Mouse (Mus musculus) right cerebral cortex, postnatal 25 days (tissue): Measurements from ENCODE around the gene Plpp1.

ENCODE experiments used
- DNase-seq: peaks from one replicate; pipeline ENCODE4 v3.0.0; 2022

Gene Plpp1

DNA sequence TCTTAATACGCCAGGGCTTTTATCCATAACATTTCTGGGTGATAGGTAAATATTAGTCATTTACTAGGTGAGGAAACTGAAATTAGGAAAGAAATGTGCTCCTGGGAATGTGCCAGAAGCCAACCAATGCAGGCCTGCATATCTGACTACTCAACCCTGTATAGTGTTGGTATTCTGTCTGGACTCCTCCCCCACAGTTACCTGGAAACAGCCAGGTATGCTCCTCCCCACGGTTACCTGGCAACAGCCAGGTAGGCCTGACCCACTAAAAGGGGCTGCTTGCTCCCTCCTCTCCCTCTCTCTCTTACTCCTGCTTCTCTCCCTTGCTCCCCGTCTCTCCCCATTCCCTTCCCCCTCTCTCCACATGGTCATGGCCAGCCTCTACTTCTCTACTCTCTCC lies 21.8 kb downstream of the Plpp1 start:
- DNase-seq, result no peak

DNA sequence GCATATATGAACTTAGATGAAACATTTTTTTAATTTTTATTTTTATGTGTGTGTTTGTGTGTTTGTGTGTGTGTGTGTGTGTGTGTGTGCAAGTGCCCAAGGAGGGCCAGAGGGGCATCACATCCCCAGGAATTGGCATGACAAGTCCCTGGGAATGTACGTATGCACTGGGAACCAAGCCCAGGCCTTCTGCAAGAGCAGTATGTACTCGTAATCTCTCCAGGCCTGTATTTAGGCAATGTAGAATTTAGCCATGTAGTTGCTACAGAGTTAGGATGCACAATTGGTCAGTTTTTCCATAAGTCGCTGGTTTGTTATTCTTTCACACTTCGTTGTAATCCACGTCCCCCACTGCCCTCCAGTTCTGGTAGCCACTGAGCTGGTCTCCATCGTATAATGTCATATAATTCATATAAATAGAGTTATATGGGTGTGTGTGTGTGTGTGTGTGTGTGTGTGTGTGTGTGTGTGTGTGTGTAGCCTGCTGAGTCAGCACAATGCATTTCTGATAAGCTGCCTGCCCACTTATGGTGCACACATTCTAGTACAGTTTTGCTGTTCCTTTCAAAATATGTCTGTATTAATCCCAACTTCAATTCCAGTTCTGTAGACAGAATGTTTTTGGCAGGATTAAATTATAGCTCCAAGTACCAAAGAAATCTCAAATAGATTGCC lies 22.8 kb downstream of the Plpp1 start:
- no peak for DNase-seq

DNA sequence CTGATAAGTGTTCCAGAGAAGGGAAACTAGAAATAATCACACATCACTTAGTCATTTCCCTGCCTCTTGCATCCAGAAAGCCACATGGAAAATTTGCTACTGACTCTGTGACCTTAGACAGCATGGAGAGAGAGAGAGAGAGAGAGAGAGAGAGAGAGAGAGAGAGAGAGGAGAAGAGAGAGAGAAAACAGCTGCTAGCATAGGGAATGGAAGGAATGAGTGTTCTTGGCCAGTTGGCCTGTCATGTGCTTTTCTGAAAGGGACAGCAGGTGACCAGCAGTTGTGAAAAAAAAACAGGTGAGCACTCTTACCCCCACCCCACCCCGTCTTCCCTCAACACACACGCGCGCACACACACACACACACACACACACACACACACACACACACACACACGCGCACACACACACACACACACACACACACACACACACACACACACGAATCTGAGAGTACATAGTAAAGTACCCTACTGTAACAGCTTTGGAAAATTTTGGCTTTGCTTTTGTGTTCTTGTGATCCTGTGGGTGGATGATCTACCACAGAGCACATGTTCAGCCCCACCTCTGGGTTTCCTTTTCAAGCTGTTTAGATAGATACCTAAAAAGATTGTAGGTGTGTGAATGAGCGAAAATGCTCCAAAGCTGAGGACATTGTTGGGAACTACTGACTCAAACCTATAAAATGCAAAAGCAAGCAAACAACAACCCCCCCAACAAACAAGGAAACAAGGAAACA lies 23.5 kb downstream of the Plpp1 start:
- DNase-seq, result no peak

DNA sequence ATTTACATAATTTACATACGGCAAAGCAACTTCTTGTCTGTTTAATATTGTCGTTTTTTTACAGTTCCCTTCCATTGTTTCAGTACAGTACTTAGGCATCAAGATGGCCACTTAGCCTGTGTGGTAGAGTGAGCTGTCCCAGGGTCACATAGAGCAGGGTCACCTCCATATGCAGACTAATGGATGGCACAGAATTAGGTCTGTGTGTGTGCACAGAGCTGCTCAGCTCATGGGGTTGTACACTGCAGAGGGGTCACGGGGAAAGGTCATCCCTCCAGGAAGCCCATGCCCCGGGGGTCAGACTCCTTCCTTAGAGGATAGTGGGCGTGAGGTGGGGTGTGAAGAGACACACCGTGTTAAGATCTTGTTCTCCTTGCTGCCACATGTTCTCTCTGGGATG lies 24.9 kb downstream of the Plpp1 start:
- no peak for DNase-seq

DNA sequence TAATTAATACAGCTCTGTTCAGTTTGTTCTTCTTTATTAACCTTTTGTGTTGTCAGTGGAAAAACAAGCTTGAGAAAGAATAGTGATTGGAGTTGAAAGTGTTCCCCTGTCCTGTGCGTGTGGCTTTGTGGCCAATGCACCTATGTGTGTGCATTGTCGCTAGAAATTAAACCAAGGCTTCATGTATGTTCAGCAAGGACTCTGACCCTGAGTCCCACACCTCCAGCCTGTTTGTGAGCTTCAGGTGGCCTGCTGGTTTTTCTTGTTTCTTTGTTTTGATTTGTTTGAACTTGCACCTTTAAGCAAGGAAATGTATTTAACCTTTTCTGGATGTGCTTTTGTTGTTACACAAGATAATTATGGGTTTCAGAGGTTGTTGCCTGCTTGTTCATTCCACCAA lies 29.0 kb downstream of the Plpp1 start:
- DNase-seq, result no peak

DNA sequence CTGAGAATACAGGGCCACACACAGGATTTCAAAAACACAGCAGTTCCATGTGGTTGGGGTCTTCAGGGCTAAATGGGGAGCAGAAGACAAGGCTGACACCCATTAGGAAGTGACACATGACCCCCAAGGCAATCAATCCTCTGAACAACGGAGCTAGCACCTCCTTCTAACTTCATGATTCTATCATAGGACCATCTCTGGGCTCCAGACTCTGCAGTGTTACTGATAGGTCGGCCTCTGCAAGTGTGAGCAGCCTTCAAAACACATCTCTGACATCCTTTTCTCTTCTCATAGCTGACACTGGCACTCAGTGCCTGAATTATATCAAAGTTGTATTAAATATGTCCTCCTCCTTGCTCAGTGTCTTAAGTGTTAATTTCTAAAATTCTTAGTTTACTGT lies 32.0 kb downstream of the Plpp1 start:
- no peak for DNase-seq

DNA sequence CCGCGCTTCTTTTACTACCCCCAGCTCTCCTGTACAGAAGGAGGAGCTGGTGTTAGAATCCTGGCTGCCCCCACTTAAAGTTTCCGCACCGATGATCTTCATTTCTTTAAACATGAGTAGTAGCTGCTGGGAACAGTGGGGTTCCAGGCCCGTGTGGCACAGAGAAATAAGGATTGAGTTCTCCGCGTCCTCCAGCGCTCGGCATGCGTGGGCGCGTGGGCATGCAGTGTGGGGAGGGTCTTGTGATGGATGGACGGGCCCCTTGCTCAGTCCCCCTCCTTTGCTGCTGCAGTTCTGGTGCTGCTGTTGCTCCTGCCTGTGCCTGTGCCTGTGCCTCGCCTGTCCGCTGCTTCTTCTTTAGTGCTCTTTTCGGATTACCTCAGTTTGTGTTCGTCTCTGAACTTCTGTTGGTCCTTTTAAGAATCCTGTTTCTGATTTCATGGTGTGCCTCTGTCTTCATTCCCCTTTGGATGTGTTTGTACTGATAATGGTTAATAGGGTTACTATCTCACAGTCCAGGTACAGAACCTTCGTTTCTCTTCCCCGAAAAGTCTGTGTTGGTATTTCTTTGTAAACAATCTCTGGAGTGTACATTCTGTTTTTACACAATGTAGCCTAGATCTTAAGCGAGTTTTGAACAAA lies 32.8 kb downstream of the Plpp1 start:
- DNase-seq, result no peak

DNA sequence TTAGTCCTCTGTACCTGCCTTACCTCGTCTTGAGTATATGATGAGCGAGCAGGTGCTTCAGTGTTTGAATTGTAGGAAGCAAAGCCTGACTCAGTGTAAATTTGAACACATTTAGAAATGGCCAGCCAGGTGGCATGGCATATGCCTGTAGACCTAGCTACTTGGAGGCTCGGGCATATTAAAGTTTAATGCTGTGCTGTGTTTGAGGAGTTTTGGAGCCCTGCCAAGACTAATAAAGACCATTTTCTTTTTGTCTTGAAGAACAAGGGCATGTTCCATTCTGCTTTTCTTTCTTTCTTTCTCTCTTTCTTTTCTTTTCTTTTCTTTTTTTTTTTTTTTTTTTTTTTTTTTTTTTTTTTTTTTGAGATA lies 33.3 kb downstream of the Plpp1 start:
- DNase-seq, result no peak

DNA sequence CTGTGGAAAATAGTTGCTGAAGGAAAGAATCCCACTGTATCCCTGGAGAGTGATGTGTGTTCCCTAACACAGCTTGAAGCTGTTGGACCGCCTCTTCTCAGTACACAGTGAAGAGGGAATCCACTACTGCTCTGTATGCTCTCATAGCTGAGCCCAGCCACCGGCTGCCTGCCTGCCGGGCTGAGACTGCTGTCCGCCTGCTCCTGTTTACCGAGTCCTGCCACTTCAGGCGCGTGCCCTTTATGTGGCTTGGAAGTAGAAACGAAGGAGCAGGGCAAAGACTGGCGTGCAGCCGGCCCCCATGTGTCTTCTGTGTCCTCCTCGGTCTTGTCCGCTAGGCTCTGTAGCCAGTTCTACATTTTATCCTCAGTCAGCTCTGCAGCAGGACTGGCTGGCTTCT lies 34.5 kb downstream of the Plpp1 start:
- no peak for DNase-seq

DNA sequence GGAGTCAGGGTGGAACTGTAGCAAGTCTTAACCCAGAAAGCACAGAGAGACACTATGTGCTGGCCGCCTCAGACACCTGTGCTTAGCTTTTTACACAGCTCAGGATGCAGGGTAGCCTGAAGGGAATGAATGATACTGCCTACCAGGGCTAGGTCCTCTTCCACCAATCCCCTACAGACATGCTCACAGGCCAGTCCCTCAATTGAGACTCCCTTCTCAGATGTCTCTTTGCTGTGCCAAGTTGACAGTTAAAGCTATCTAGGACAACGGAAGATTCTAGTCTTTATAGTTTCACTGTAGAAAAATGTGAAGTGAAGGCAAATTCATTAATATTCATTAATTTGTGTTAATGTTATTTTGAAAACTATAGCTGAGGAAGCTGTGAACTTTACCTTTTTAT lies 36.4 kb downstream of the Plpp1 start:
- DNase-seq, result no peak

DNA sequence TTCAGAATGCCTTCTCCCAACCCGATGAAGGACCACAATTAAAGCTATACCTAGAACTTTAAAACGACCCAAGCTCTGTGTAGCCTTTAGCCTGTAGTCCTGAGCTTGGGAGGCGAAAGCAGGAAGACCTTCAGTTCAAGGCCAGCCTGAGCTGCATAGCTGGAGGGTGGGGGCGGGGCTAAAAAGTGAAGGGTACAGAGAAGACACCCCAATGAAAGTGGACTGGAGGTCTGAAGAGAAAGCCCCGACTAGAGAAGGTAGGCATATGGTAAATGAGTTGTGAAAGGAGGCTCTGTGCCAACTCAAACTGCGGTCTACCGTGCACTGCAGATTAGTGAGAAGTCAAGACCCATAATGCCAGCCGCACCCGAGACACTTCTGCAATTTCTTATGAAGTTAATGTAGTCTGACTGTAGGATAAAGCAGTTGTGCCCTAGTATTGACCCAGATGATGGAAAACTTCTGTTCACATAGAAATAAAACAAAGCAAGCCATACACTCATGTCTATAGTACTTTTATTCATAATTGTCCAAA lies 37.1 kb downstream of the Plpp1 start:
- DNase-seq, result no peak

DNA sequence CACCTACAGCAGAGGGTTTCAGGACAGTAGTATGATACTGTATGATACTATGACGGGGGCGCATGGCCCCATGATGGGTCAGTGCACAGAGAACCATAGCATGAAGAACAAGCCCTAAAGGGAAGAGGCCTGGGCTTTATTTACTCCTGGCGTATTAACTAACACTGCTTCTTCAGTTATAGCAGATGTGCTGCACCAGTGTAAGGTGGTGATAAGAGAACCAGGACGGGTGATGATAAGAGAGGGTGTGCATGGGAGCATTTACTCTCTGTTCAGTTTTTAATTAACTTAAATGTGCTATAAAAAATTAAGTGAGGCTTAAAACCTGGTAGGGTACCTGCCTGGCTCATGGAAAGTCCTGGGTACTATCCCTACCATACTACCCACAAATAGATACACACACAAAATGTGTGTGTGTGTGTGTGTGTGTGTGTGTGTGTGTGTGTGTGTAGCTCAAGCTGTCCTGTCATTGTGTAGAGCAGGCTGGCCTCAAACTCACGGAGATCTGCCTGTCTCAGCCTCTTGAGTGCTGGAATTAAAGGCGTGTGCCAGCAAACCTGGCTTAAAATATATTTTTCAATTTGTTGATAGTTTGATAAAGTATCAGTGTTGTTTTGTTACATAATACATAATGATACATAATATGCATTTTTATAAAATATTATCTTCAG lies 38.1 kb downstream of the Plpp1 start:
- no peak for DNase-seq

DNA sequence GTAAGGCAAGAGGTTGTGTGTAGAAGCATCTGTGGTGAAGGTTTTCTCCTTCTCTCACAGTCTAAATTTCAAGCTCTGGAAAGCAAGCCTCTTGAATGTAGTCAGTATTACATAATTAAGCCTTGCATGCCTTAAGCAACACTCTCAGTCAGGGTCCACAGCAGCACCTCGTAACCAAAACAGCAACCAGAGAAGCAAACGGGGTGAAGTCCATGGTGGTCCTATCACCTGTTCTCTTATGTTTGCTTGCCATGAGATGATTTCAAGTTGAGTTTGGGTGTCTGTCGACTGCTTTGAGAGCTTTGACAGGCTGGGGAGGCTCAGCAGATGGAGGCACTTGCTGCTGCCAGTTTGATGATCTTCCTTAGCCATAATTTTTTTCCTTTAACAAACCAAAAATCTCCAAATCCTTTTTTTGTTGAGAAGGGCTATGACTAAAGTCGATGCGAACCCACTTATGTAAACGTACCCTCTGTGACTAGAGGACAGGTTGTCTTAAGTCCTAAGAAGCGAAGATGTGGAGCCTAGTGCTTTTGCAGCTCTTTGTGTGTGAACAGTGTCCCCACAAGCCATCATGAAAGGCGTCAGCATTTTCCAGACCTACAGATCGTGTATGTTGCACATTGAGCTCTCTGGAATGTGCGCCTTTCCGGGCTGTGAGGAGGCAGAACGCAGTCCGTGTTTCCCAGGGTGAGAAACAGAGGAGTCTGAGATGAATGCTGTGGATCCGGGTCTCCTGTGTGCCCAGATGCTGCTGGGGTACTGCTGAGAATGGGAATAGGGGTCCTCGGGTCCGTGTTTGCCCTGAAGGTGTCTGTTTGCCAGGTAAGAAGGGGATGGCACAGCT lies 39.9 kb downstream of the Plpp1 start:
- DNase-seq, result peak; percentile 42

DNA sequence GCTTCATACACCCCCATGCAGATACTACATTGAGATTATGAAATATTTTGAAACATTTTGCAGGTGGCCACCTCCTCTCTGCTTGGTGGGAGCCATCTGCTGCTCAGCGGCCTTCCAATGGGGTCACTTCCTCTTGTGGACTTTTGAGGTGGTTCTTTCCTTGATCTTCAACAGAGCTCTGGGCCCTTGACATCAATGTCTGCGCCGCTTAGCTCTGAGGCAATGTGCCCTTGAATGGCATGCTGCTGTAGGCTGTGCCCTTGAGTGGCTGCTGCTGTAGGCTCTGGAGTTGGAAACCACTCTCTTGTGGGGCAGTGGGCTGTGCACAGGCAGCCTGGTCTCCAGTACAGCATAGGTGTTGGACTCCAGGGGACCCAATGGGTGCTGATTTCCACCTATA lies 45.3 kb downstream of the Plpp1 start:
- DNase-seq, result no peak

DNA sequence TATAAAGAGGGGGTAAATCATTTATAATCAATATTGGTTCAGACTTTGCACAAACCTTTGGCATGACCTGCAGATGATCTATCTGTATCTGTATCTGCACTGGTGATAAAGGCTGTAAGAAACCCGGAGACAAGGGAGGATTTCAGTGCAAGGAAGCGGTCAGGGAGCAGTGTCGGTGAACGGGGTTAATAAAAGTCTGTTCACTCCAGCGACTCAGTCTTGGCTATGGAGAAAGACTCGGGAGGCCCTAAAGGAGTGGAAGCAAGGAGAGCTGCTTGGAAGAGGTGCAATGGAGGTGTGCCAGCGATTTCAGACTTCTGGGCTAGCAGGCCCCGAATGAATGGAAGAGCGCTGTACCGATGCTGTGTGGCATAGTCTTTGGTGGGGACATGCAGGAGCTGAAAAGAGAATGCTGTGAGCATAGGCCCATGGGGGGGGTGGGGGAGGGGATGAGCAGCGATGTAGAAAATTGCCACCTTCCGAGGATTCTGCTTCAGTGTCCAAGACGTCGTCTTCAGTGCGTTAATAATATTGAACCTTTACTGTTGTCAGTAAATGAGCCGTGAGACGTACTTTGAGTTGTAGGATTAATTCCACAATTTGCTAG lies 53.2 kb downstream of the Plpp1 start:
- no peak for DNase-seq

DNA sequence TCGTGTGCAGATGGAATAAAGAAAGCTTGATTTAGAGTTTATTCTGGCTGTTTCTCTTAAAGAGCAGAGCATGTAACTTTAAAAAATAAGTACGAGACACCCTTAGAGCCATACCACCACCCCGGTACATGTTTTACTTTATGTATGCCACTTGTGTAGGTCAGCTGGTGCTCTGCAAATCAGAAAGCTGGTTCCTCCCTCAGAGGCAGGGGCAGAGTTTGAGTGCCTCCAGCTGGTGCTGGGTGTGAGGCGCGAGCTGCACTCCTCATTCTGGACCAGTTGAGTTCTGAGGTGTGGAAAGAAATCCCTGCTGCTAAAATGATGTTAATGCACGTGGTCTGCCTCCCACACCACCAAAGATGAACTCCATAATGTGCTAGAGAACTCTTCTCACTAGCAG lies 53.8 kb downstream of the Plpp1 start:
- DNase-seq, result no peak

DNA sequence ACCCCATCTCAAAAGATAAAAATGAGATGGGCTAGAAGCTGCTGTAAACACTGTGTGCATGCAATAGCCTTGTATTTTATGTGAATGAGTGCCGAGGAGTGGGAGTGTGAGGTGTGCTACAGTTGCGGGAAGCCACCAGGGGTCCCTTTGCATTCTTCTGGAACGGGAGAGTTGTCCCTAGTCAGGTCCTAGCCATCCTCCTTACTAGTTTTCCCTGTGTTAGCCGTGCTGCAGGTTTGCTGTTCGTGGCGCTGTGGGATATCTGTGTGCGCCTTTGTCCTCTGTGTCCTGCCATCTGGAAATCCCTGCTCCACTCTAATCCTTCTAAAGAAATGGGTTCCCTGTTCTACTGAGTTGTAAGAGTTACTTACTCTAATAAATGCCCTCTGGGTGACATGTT lies 57.3 kb downstream of the Plpp1 start:
- no peak for DNase-seq

DNA sequence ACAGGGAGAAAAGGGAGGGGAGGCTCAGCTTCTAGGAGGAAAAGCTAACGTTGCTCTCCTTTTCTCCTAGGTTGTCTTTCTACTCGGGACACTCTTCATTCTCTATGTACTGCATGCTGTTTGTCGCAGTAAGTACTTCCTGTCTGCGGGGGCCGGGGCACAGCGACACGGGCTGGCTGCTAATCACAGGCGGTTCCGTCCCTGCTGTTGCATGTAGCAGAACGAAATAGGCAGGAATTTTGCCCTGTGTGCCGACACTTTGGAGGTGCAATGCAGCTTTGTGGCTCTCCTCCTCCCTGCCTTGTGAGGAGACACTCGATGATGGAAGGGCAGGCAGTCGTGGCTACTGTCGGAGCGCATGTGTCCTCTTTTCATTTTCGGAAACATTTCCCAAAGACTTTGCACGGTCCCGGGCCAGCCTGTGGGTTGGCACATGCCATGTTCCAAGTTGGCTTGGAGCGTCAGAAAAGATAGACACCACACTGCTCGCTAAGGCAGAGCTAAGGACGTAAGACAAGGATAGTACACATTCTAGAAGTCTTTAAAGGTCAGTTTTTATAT lies 59.1 kb downstream of the Plpp1 start:
- DNase-seq, result no peak

DNA sequence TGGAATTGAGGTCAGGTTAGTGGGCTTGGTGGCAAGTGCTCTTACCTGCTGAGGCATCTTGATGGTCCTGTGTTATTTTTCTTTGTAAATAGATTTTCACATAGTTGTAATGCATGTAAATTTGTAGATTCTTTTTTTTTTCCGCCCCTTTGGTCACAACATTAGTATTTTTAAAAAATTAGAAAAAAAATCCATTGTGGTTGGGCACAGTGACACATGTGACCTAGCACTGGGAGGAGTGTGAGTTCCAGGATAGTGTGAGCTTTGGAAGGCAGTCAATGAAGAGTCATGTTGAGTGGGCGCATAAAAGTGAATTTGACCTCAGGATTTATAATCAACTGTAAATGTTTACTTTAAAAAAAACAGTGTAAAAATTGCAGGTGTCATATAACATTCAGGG lies 59.8 kb downstream of the Plpp1 start:
- DNase-seq, result no peak

DNA sequence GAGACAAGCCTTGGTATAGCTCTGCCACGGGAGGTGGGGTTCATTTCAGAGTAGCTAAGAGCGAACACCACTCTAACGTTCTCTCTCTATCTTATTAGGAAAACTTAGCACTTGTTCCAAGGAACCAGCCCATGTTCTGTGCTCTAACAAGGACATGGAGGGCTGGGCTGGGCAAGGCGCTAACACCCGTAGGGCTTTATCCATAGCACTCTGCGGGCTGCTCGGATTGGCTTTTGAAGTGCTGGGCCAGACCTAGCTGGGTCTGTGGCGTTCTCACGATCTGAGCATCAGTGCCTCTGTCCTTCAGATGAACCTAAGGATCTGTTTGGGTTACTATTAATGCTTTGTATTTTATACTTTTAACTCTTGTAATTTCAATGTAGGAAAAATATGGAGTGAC lies 60.3 kb downstream of the Plpp1 start:
- DNase-seq, result no peak

DNA sequence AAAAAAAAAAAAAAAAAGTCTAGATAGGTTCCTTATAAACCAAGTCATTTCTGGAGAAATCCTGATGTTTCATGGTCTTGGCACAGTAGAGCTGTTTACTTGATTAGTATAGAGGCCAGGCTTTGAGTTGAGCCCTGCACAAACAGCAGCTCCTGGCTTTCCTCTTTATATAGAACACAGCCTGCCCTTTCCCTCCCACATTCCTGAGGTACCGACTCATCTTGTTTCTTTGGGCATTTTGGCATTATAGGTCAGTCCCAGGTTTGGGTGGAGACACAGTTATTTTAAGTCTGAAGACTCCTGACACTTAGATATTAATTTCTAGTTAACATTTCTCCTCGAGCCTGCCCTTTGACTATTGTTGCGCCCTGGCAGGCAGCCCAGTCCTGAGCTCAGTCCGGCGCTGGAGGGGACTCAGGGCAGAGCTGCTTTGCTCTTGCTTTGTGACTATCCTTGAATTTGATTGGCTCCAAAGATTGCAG lies 61.3 kb downstream of the Plpp1 start:
- no peak for DNase-seq

DNA sequence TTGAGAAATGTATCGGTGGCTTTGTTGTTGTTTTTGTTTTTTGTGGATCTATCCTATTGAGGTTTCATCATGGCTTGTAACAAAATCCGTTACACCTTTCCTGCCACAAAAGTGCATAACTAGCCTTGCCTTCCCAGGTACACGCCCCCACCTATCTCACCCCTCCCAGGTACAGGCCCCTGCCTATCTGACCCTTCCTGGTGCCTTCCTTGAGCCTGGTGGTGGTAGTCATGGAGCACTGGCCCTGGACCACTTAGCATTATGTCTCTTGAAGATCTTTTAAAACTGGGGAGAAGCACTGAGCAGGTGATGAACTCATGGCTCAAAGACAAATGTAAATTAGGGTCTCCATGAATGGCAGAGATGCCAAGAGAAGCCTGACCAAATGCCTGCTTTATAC lies 61.8 kb downstream of the Plpp1 start:
- DNase-seq, result no peak
